Mouse (Mus musculus) layer of hippocampus, adult 2 months (tissue): ENCODE data around the gene Vps13d. TPM values are rescaled to one million over a fixed set of nuclear protein-coding genes. Genes with fewer than 3 reads are reported as not detected.

Experiments used
- DNase-seq, 2 experiments: peaks; one replicate each; pipeline ENCODE4 v3.0.0; 2022; ENCODE audit warnings: low spot score in 2 of 2
- H3K27ac ChIP-seq: fragments of 200-600 bp; 2 replicates; pipeline ENCODE4 v1.8.1; 2022
- H3K4me3 ChIP-seq: fragments of 200-600 bp; 2 replicates; pipeline ENCODE4 v1.8.1; 2022; ENCODE audit warnings: mild to moderate bottlenecking
- CTCF ChIP-seq: fragments of 200-600 bp; conservative IDR thresholded peaks from 2 replicates; pipeline ENCODE4 v1.8.1; 2022; ENCODE audit warnings: antibody characterized with exemption, mild to moderate bottlenecking, moderate library complexity
- total RNA-seq, 2 experiments: library from RNA; stranded (reverse); gene quantifications; 2 replicates each; pipeline ENCODE4 v1.2.3; 2021

Vps13d gene
- total RNA-seq, 2 experiments from 2014 or later, result 69.1 to 75.6 TPM

GRCm38 (mm10) chr4:145074276-145074675 lies 120.5 kb downstream of the Vps13d start:
- Histone ChIP-seq H3K4me3 (no peak overlapping the region), H3K27ac (no peak overlapping the region)
- no peak for DNase-seq
- no peak for TF ChIP-seq CTCF

GRCm38 (mm10) chr4:145073728-145074127 lies 121.1 kb downstream of the Vps13d start:
- H3K4me3 ChIP-seq, result no peak overlapping the region
- DNase-seq, result no peak
- H3K27ac ChIP-seq, result 0 out of 2 replicates have a peak overlapping the region, but pooled peaks have one; percentile 53
- TF ChIP-seq CTCF, result no peak

GRCm38 (mm10) chr4:145071942-145072341 lies 122.9 kb downstream of the Vps13d start:
- Histone ChIP-seq H3K4me3 (no peak overlapping the region), H3K27ac (no peak overlapping the region)
- TF ChIP-seq CTCF, result no peak
- no peak for DNase-seq

- no peak for DNase-seq
- Histone ChIP-seq H3K4me3 (no peak overlapping the region), H3K27ac (no peak overlapping the region)
- no peak for TF ChIP-seq CTCF
Measured at GRCm38 (mm10) chr4:145067019-145067680, 127.7 kb downstream of the Vps13d start.

- no peak for DNase-seq
- H3K4me3 ChIP-seq, result no peak overlapping the region
- H3K27ac ChIP-seq, result no peak overlapping the region
- no peak for TF ChIP-seq CTCF
Measured at GRCm38 (mm10) chr4:145066336-145067018, 128.3 kb downstream of the Vps13d start.

- Histone ChIP-seq H3K4me3 (no peak overlapping the region), H3K27ac (no peak overlapping the region)
- DNase-seq, result no peak
- TF ChIP-seq CTCF, result no peak
Measured at GRCm38 (mm10) chr4:145058749-145059442, 135.9 kb downstream of the Vps13d start.

GRCm38 (mm10) chr4:145056346-145056745 lies 138.5 kb downstream of the Vps13d start:
- TF ChIP-seq CTCF, result no peak
- H3K27ac ChIP-seq, result no peak overlapping the region
- no peak for DNase-seq
- no peak overlapping the region for H3K4me3 ChIP-seq

- Histone ChIP-seq H3K27ac (no peak overlapping the region), H3K4me3 (no peak overlapping the region)
- no peak for TF ChIP-seq CTCF
- no peak for DNase-seq
Measured at GRCm38 (mm10) chr4:145055792-145056191, 139.0 kb downstream of the Vps13d start.

GRCm38 (mm10) chr4:145054369-145054768 lies 140.4 kb downstream of the Vps13d start:
- Histone ChIP-seq H3K4me3 (no peak overlapping the region), H3K27ac (no peak overlapping the region)
- TF ChIP-seq CTCF, result no peak
- DNase-seq, result no peak

- peak; percentile 42 to 46 for DNase-seq
- no peak for TF ChIP-seq CTCF
- no peak overlapping the region for H3K4me3 ChIP-seq
- peak overlapping the region; percentile 63 for H3K27ac ChIP-seq
Measured at GRCm38 (mm10) chr4:145052697-145053096, 142.1 kb downstream of the Vps13d start.

GRCm38 (mm10) chr4:145052282-145052681 lies 142.5 kb downstream of the Vps13d start:
- H3K27ac ChIP-seq, result peak overlapping the region; percentile 63
- no peak for DNase-seq
- no peak for TF ChIP-seq CTCF
- no peak overlapping the region for H3K4me3 ChIP-seq

- Histone ChIP-seq H3K27ac (peak overlapping the region; percentile 63), H3K4me3 (no peak overlapping the region)
- DNase-seq, result no peak
- no peak for TF ChIP-seq CTCF
Measured at GRCm38 (mm10) chr4:145051209-145051969, 143.4 kb downstream of the Vps13d start.
